Mouse (Mus musculus) skeletal muscle tissue, postnatal 0 days (tissue): Measurements from ENCODE around the gene Pde3a. TPM values are rescaled to one million over a fixed set of nuclear protein-coding genes. Genes with fewer than 3 reads are reported as not detected.

Experiments
- polyA plus RNA-seq: library from polyadenylated mRNA; unstranded; fragments of >200 nt; fragmentation: Nextera tagmentation; extraction: Ambion mirVana; gene quantifications from 2 replicates; pipeline ENCODE4 v1.2.1, GENCODE M21; 2015

Gene Pde3a
- 2.6 TPM in 2 replicates for polyA plus RNA-seq

GRCm38 (mm10) chr6:141248691-141249584 is at the start of gene Pde3a:
TSS of gene Pde3a (plus strand) at chr6:141249269.

GRCm38 (mm10) chr6:141523747-141524640 is 274.9 kb downstream of the Pde3a start, which contains the start of gene Slco1c1:
TSS of gene Slco1c1 (plus strand) at chr6:141524368.

